20 mouse cellular contexts compared by ENCODE assay signal in genomic region chr13:22829395-22829794, GRCm38 (mm10). TPM values are rescaled to one million over a fixed set of nuclear protein-coding genes. Genes with fewer than 3 reads are reported as not detected.
DNase-seq lines count a peak whose midpoint lies in the region; ATAC-seq and TF ChIP-seq lines count a peak whose summit lies in the region.
"Not testable (repeated sequence)": the region's sequence is repeated elsewhere in the genome, so short reads cannot be mapped to it uniquely, and the experiment has no call there.
"Had no signal": no experiment of that assay in that cellular context is flagged by ENCODE, and none has a peak within 500 bp of the region (broad histone marks: within the 10 kb centered on the region; RNA-seq: fewer than 3 reads in every experiment).

No protein-coding gene starts in this region.

- not testable (repeated sequence) for H3K79me3 ChIP-seq in C2C12 (ENCODE audit: low read depth)

- not testable (repeated sequence) for TF ChIP-seq CTCF in C2C12 (IDR thresholded peaks at IDR 0.05; ENCODE audit: control insufficient read depth, insufficient read depth, insufficient read length); brain, embryonic 14.5 days (IDR thresholded peaks at IDR 0.05; ENCODE audit: borderline replicate concordance, extremely low read depth, insufficient read depth, insufficient read length)

- not testable (repeated sequence) for H3K9ac ChIP-seq in forebrain, embryonic 14.5 days (ENCODE audit: low read length); limb, embryonic 11.5 days (ENCODE audit: low read length); neural tube, embryonic 13.5 days

- TF ChIP-seq POLR2A in brain, embryonic 14.5 days (IDR thresholded peaks at IDR 0.05; ENCODE audit: borderline replicate concordance, extremely low read depth, insufficient read depth, insufficient read length, poor library complexity, severe bottlenecking) = not testable (repeated sequence)

- not testable (repeated sequence) for H3K27ac ChIP-seq in forebrain, embryonic 14.5 days (ENCODE audit: low read depth, low read length); limb, embryonic 11.5 days (replicated peaks; ENCODE audit: low read depth, low read length); neural tube, embryonic 13.5 days (replicated peaks)

- not testable (repeated sequence) for H3K36me3 ChIP-seq in C2C12 (ENCODE audit: control insufficient read depth, insufficient read depth); forebrain, embryonic 14.5 days (ENCODE audit: control insufficient read depth, insufficient read depth, low read length); limb, embryonic 11.5 days (ENCODE audit: control insufficient read depth, insufficient read depth, low read length); neural tube, embryonic 13.5 days

- ATAC-seq in forebrain, embryonic 14.5 days; limb, embryonic 11.5 days (ENCODE audit: insufficient number of reproducible peaks, low FRiP score, low TSS enrichment, low read depth); neural tube, embryonic 13.5 days (ENCODE audit: low read depth): not testable (repeated sequence)

- not testable (repeated sequence) for H3K4me3 ChIP-seq in C2C12 (ENCODE audit: insufficient read depth, poor library complexity, severe bottlenecking); forebrain, embryonic 14.5 days (ENCODE audit: low read depth, low read length); limb, embryonic 11.5 days (ENCODE audit: low read depth, low read length); neural tube, embryonic 13.5 days

- H3K79me2 ChIP-seq in C2C12 (ENCODE audit: control insufficient read depth, insufficient read depth) = not testable (repeated sequence)

- H3K4me1 ChIP-seq in forebrain, embryonic 14.5 days (ENCODE audit: control insufficient read depth, insufficient read depth, low read length); limb, embryonic 11.5 days (ENCODE audit: control insufficient read depth, insufficient read depth, low read length); neural tube, embryonic 13.5 days (replicated peaks): not testable (repeated sequence)

- peak; percentile 76 for DNase-seq in ES-CJ7 (ENCODE audit: low read depth, low spot score)
- DNase-seq in brain, embryonic 14.5 days (ENCODE audit: low read depth) = peak; percentile 2
- peak; percentile 0 for DNase-seq in forebrain, embryonic 14.5 days (ENCODE audit: low spot score)
- DNase-seq in limb, embryonic 11.5 days (ENCODE audit: low spot score) = peak; percentile 21

- H3ac ChIP-seq in C2C12 (ENCODE audit: control insufficient read depth, insufficient read length, low read depth) = not testable (repeated sequence)

- not testable (repeated sequence) for H3K9me3 ChIP-seq in forebrain, embryonic 14.5 days (replicated peaks; ENCODE audit: control insufficient read depth, low read length); limb, embryonic 11.5 days (ENCODE audit: control insufficient read depth, low read length); neural tube, embryonic 13.5 days

- 35% methylated on average over 7 of the region's 7 CpGs for WGBS in forebrain, embryonic 14.5 days
- 46% methylated on average over 7 of the region's 7 CpGs for WGBS in limb, embryonic 11.5 days
- WGBS in neural tube, embryonic 13.5 days = 33% methylated on average over 7 of the region's 7 CpGs

- not testable (repeated sequence) for H3K27me3 ChIP-seq in C2C12 (ENCODE audit: control insufficient read depth, insufficient read depth, insufficient read length); forebrain, embryonic 14.5 days (replicated peaks; ENCODE audit: control insufficient read depth, insufficient read depth, low read length); limb, embryonic 11.5 days (ENCODE audit: control insufficient read depth, insufficient read depth, low read length); neural tube, embryonic 13.5 days

- not testable (repeated sequence) for H3K4me2 ChIP-seq in forebrain, embryonic 14.5 days (ENCODE audit: low read length); limb, embryonic 11.5 days (ENCODE audit: low read depth, severe bottlenecking)
- H3K4me2 ChIP-seq in neural tube, embryonic 13.5 days = 0 out of 2 replicates have a peak overlapping the region, but pooled peaks have one; percentile 14

TF ChIP-seq in C2C12, 6 proteins besides CTCF, POLR2A, EP300 and RAD21:
- TF ChIP-seq USF1 (IDR thresholded peaks at IDR 0.05; ENCODE audit: low read depth) = peak; percentile 10
TF ChIP-seq in C2C12: peak in this region for 1; not testable (repeated sequence) for 5.

RNA-seq across cellular contexts. Expression of gene Vmn1r210, which starts 1.8 kb away (rescaled TPM):
- polyA plus RNA-seq in C2C12 (2012; fragmentation: generic; extraction: Trizol) = not detected
- polyA plus RNA-seq in brain, embryonic 14.5 days (2012; rRNA removed) = not detected in 2 replicates
- not detected in 2 replicates for polyA plus RNA-seq in forebrain, embryonic 14.5 days (2014; fragmentation: Nextera tagmentation; extraction: Ambion mirVana)
- polyA plus RNA-seq in limb, embryonic 11.5 days (2014; fragmentation: Nextera tagmentation; extraction: Ambion mirVana) = not detected in 2 replicates
- polyA plus RNA-seq in neural tube, embryonic 13.5 days (2015; fragmentation: Nextera tagmentation; extraction: Ambion mirVana) = not detected in 2 replicates
- polyA plus RNA-seq: activated CD4-positive, CD25-positive, alpha-beta regulatory T cell, adult 4 months; embryonic facial prominence, embryonic 13.5 days; erythroblast, embryonic 14.5 days; forebrain, embryonic 12.5 days; forebrain, embryonic 16.5 days; G1E; heart, adult 2 months; heart, embryonic 10.5 days; heart, embryonic 13.5 days; heart, embryonic 16.5 days; hindbrain, embryonic 11.5 days; hindbrain, embryonic 14.5 days; intestine, embryonic 15.5 days; Patski had no signal

RNA-seq across cellular contexts. Expression of gene Vmn1r209, which starts 19.9 kb away (rescaled TPM):
- not detected for polyA plus RNA-seq in C2C12 (2012; fragmentation: generic; extraction: Trizol)
- polyA plus RNA-seq in brain, embryonic 14.5 days (2012; rRNA removed) = not detected in 2 replicates
- polyA plus RNA-seq in forebrain, embryonic 14.5 days (2014; fragmentation: Nextera tagmentation; extraction: Ambion mirVana) = not detected in 2 replicates
- polyA plus RNA-seq in limb, embryonic 11.5 days (2014; fragmentation: Nextera tagmentation; extraction: Ambion mirVana) = not detected in 2 replicates
- polyA plus RNA-seq in neural tube, embryonic 13.5 days (2015; fragmentation: Nextera tagmentation; extraction: Ambion mirVana) = not detected in 2 replicates
- polyA plus RNA-seq: activated CD4-positive, CD25-positive, alpha-beta regulatory T cell, adult 4 months; embryonic facial prominence, embryonic 13.5 days; erythroblast, embryonic 14.5 days; forebrain, embryonic 12.5 days; forebrain, embryonic 16.5 days; G1E; heart, adult 2 months; heart, embryonic 10.5 days; heart, embryonic 13.5 days; heart, embryonic 16.5 days; hindbrain, embryonic 11.5 days; hindbrain, embryonic 14.5 days; intestine, embryonic 15.5 days; Patski had no signal

RNA-seq across cellular contexts. Expression of gene Vmn1r211, which starts 28.0 kb away (rescaled TPM):
- polyA plus RNA-seq in C2C12 (2012; fragmentation: generic; extraction: Trizol) = not detected
- not detected in 2 replicates for polyA plus RNA-seq in brain, embryonic 14.5 days (2012; rRNA removed)
- not detected in 2 replicates for polyA plus RNA-seq in forebrain, embryonic 14.5 days (2014; fragmentation: Nextera tagmentation; extraction: Ambion mirVana)
- not detected in 2 replicates for polyA plus RNA-seq in limb, embryonic 11.5 days (2014; fragmentation: Nextera tagmentation; extraction: Ambion mirVana)
- polyA plus RNA-seq in neural tube, embryonic 13.5 days (2015; fragmentation: Nextera tagmentation; extraction: Ambion mirVana) = not detected in 2 replicates
- polyA plus RNA-seq: activated CD4-positive, CD25-positive, alpha-beta regulatory T cell, adult 4 months; embryonic facial prominence, embryonic 13.5 days; erythroblast, embryonic 14.5 days; forebrain, embryonic 12.5 days; forebrain, embryonic 16.5 days; G1E; heart, adult 2 months; heart, embryonic 10.5 days; heart, embryonic 13.5 days; heart, embryonic 16.5 days; hindbrain, embryonic 11.5 days; hindbrain, embryonic 14.5 days; intestine, embryonic 15.5 days; Patski had no signal

RNA-seq across cellular contexts. Expression of gene Vmn1r208, which starts 52.2 kb away (rescaled TPM):
- polyA plus RNA-seq in C2C12 (2012; fragmentation: generic; extraction: Trizol) = not detected
- not detected in 2 replicates for polyA plus RNA-seq in brain, embryonic 14.5 days (2012; rRNA removed)
- not detected in 2 replicates for polyA plus RNA-seq in forebrain, embryonic 14.5 days (2014; fragmentation: Nextera tagmentation; extraction: Ambion mirVana)
- polyA plus RNA-seq in limb, embryonic 11.5 days (2014; fragmentation: Nextera tagmentation; extraction: Ambion mirVana) = not detected in 2 replicates
- polyA plus RNA-seq in neural tube, embryonic 13.5 days (2015; fragmentation: Nextera tagmentation; extraction: Ambion mirVana) = not detected in 2 replicates
- polyA plus RNA-seq: embryonic facial prominence, embryonic 13.5 days; forebrain, embryonic 12.5 days; forebrain, embryonic 16.5 days; G1E; heart, adult 2 months; heart, embryonic 10.5 days; heart, embryonic 13.5 days; heart, embryonic 16.5 days; hindbrain, embryonic 11.5 days; hindbrain, embryonic 14.5 days; intestine, embryonic 15.5 days; Patski had no signal

RNA-seq across cellular contexts. Expression of gene Vmn1r212, which starts 54.6 kb away (rescaled TPM):
- polyA plus RNA-seq in C2C12 (2012; fragmentation: generic; extraction: Trizol) = not detected
- polyA plus RNA-seq in brain, embryonic 14.5 days (2012; rRNA removed) = not detected in 2 replicates
- not detected in 2 replicates for polyA plus RNA-seq in forebrain, embryonic 14.5 days (2014; fragmentation: Nextera tagmentation; extraction: Ambion mirVana)
- not detected in 2 replicates for polyA plus RNA-seq in limb, embryonic 11.5 days (2014; fragmentation: Nextera tagmentation; extraction: Ambion mirVana)
- not detected in 2 replicates for polyA plus RNA-seq in neural tube, embryonic 13.5 days (2015; fragmentation: Nextera tagmentation; extraction: Ambion mirVana)
- polyA plus RNA-seq: activated CD4-positive, CD25-positive, alpha-beta regulatory T cell, adult 4 months; embryonic facial prominence, embryonic 13.5 days; erythroblast, embryonic 14.5 days; forebrain, embryonic 12.5 days; forebrain, embryonic 16.5 days; G1E; heart, adult 2 months; heart, embryonic 10.5 days; heart, embryonic 13.5 days; heart, embryonic 16.5 days; hindbrain, embryonic 11.5 days; hindbrain, embryonic 14.5 days; intestine, embryonic 15.5 days; Patski had no signal

Comparison
In these comparisons a context has a peak if more than half of its experiments do, and no peak if none do; other contexts are left out.
1. DNase-seq: peak in every context shown above with its lines; median percentile 76 in ES-CJ7; 21 in limb, embryonic 11.5 days; 2 in brain, embryonic 14.5 days; 0 in forebrain, embryonic 14.5 days.